Mouse (Mus musculus) adrenal gland, adult 18-20 months (tissue): Measurements from ENCODE around the gene Lgi2. TPM values are rescaled to one million over a fixed set of nuclear protein-coding genes. Genes with fewer than 3 reads are reported as not detected.

Source experiments
- total RNA-seq, 2 experiments: library from RNA; stranded (reverse); gene quantifications; 1 replicate in 1 of 2; 2 replicates in 1 of 2; pipeline ENCODE4 v1.2.3; 2021

The Lgi2 gene
- total RNA-seq, 2 experiments from 2014 or later, result 0.46 to 2.2 TPM

Other genes starting within 250 kb of the Lgi2 start
- 100 to 1,000 TPM; 155 to 227 TPM for gene Sod3, start 202.7 kb downstream of the Lgi2 start, total RNA-seq
- gene Ccdc149, start 94.9 kb downstream of the Lgi2 start, total RNA-seq, result 1 to 10 TPM; 6.2 to 6.8 TPM
- 10 to 100 TPM; 13.0 to 14.3 TPM for gene Sepsecs, start 103.2 kb upstream of the Lgi2 start, total RNA-seq
- gene Pi4k2b, start 175.1 kb upstream of the Lgi2 start, total RNA-seq, result 10 to 100 TPM; 10.5 to 13.9 TPM
- gene Zcchc4, start 208.9 kb upstream of the Lgi2 start, total RNA-seq, result 1 to 10 TPM; 7.6 to 9.4 TPM